Mouse (Mus musculus): ENCODE data around the gene Col26a1. TPM values are rescaled to one million over a fixed set of nuclear protein-coding genes. Genes with fewer than 3 reads are reported as not detected.

The Col26a1 gene
- total RNA-seq, 2 experiments from 2014 or later, result not detected

DNA sequence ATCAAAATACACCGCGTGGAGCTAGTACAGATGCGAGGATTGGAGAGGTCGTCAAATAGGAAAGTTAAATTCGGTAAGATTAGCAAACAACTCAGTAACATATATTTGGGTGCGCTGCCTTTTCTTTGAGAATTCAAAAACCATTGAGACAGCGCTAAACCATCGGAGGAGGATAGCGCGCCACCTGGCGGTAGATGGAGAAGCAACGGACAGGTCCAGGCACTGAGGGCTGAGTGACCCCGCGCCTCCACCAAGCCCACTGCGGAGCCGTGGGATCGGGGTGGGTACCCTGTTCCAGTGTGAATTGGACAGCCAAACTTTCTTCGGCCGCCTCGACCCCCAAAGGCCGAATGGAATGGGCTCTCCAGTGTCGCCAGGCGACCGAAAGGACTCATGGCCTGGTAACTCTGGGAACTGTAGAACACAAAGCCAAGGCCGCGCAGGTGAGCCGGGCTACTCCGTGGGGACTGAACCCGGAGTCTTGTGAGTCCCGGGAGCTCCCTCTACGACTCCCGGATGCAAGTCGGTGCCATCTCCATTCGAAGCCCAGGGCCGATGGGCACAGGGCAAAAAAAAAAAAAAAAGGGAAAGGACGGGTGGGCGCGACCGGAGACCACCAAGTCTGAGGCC, 1.5 kb downstream of the Col26a1 start:
- DNase-seq, result peak; percentile 64 to 92

DNA sequence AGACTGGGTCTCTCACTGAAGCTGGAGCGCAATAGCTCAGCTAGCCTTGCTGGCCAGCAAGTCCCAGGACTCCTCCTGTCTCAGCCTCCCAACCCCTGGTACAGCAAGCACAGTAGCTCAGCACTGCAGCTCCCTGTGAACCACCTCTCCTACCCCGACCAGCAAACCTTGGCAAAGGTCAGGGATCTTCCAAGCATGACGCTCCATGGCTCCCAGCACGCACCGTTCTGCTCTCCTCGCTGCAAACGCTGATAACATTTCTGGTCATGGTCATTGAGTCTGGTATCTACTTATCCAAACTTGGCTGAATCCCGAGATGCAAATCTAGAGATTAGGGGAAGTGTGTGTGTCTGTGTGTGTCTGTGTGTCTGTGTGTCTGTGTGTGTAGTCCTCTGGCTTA, 2.9 kb downstream of the Col26a1 start:
- no peak for DNase-seq

DNA sequence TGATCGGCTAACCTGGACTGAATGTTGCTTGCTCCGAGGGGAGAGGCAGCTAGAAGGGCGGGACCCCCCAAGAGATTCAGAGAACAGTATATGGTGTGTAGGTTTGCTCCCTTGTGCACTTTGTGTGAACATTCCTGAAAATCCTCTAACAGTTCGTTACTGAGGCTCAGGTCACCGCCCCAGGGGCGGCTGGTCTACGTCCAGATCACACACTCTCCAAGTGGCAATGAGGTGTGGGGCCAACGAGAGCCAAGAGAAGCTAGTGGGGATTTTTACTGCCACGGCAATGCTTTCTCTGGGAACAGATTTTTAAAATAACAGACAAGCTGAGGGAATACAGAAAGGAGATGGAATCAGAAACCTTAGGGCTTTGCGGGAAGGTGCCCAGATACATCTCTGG, 8.7 kb downstream of the Col26a1 start:
- no peak for DNase-seq

DNA sequence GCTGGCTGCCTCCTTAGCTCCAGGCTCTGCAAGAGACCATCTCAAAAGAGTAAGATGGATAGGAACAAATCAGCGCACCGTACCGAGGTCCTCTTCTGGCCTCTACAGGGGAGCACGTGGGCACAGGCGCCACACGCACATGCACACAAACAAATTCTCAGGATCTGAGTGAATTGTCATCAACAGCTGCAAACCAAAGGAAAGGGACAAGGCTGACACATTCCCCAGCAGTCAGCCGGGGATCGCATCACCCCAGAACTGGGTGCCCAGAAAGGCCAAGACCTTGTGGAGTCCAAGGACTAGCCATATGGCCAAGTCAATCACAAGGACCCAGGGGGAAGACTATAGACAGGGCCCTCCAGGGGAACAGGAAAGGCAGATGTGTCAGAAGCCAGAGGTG, 10.6 kb downstream of the Col26a1 start:
- no peak for DNase-seq

DNA sequence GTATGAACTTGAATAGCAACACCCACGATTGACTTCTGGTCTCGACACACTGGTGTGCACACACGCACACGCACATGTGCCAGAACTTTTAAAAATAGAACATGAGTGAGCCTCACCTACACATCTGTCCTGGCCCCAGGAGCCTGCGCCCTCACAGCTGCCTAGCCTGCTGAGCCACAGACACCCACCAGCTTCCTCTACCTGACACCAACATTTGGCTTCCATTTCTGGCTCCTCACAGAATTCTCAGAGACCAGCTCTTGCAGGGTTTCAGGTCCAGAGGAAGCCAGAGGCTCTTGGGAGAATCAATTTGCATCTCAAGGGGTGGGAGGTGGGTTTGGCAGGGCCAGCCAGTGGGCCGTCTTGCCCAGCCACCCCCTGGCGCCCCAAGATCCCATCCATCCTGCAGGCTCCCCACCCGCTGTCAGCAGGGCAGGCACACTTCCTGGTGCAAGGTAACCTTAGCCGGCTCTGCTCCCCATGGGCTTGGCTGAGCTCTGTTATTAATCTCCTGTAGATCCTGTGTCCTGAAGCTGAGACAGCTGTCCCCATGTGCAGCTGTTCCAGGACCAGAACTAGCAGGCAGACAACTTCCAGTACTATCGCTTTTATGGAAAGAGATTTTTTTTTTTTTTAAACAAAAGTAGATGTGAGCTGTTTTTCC, 13.4 kb downstream of the Col26a1 start:
- no peak for DNase-seq

DNA sequence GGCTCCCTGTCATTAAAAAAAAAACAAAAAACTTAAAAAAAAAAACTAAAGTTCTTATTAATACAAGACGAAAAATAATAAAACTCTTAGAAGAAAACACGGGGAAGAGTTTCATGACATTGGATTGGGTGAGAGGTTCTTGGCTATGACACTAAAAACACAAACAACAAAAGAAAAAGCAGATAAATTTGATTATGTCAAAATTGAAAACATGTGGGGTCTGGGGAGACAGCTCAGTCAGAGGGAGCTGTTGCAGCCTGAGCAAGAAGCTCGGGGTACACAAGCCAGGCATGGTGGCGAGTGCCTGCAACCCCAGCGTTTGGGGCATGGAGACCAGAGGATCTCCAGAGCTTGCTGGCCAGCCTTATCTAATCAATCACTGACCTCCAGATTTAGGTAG, 15.3 kb downstream of the Col26a1 start:
- no peak for DNase-seq

DNA sequence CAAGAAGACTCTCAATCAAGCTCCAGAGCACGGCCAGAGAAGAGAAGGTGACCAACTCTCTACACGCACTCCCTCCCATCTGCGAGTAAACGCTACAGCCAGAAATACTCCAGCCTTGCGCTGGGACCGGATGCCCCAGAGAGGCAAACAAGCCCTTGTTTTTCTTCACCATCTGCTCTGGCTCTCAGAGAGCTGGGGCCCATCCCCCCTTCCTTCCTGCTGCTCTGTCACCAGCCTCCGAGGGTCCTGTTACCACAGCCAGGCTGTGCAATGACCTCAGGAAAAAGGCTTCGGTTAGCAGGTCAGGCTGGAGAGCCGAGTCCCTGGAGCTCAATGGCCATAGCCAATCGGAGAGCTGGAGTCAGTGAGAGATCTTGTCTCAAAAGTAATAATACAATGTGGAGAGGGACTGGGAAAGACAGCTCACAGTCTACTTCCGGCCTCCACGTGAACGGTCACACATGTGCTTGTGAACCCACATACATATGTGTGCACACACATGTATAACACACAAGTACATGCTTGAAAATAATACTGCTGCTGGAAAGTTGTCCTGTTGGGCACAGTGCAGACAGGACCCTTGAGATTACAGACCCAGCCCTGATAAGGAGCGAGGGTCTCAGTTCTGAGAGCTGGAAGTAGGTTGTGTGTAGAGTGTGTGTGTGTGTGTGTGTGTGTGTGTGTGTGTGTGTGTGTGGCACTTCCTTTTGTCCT, 18.9 kb downstream of the Col26a1 start:
- peak; percentile 44 to 69 for DNase-seq

DNA sequence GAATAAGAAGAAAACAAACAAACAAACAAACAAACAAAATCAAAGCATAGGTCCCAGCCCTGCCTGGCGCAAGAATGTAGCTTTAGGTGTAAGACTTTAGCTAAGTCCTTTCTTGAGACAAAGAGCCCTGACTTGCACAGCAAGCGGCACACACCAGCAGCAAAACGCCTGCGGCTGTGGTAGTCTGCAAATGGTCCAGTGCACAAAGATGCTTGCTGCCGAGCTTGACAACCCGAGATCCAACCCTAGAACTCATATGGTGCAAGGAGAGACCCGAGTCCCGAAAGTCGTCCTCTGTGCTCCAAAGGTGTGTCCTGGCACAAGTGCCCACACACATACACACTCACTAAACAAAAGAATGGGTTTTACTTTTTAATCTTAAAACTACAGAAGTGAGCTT, 19.7 kb downstream of the Col26a1 start:
- DNase-seq, result no peak

DNA sequence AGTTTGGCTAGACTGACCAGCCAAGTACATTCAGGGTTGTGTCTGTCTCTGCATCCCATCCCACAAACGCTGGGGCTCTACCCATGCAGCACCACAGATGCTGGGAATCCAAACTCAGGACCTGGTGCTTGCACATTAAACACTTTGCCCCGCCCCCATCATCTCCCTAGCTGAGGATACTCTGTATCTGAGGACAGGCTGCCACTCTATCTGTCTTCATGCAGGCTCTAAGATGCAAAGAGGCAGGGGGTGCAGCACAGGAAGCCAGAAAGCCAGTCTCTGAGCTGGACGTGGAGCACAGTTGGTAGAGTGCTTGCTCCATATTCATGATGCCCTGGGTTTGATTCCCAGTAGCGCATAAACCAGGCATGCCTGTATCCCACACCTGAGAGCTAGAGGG, 20.2 kb downstream of the Col26a1 start:
- no peak for DNase-seq

DNA sequence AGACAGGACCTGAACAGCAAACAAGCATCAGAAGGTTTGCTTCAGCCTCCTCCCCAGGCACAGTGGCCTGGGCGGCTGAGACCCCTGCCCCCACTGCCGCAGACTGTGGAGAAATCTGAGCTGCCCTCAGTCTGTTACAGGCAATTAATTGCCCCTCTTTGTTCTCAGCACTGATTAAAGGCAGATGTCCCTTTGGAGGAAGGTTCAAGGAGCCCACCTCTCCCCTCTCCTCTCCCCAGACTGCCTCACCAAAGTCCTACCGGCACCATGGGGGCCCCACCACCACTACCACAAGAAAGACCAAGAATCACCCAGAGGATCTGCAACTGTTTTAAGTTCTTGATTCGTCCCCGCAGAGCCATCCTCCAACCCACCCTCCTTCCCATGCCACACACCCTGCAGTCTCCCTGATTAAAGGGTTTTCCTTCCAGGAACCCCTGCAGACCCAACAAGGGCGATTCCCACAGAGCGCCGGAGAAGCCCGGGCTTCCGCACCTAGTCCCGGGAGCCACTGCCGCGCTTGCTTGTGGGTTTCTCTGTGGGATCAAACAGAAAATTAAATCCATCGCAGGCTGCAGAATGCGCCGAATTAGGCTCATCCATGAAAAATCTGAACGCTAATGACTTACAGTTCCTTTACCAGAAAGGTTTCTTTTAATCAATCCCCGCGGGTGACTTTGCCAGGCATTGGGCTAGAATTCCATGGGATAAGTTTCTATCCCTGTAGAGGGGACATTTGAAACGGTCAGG, 21.6 kb downstream of the Col26a1 start:
- DNase-seq, result no peak

DNA sequence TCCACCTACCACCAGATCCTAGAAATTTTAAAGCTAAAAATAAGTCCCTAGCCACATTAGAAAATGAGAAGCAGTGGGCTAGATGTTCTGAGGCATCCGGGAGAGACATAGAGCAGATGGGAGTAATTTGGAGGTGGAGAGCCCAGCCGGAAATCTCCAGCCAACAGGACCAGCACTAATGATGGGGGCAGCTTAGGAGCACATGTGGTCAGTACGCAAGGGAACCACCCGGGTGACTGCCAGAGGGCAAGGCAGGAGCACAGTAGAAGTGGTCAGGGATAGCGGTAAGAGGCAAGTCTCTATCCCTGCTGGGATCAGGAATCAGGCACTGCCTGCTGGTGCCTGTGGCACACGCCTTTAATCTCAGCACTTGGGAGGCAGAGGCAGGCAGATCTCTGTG, 32.3 kb downstream of the Col26a1 start:
- no peak for DNase-seq

DNA sequence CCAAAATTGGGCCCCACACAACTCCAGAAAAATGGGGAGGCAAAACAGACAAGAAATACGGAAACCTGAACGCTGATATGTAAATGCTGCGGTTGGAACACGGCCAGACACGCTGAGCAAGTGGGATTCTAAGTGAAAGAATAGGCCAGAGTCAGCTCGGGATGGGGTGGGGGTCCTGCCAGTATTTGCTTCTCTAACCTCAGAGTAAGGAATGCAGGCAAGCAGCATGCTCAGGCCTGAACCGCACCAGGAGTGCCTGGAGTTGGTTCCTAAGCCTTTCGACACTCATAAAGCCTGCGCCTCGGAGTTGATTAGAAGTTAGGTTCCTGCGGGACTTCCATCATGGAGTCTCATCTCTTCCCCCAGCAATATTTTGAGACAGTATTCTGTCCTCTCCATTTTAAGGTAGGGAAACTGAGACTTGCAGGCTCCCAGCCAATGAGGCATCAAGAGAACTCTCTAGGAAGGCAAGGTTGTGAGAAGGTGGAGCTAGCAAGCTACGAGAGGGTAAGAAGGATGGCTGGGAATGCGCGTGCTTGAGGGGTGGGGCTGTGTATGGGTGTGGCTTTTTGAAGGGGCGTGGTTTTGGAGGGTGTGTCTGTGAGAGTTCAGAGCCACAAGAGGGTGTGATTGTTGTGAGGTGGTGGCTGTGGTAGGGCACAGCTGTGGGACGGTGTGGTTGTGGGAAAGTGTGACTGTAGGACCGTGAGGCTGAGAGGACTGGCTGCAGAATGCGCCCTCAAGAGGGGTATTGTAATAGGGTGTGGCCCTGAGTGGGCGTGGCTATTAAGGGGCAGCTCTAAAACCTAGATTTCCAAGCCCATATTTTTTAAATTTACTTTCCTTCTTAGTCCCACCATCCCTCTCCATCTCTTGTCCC, 36.4 kb downstream of the Col26a1 start:
- no peak for DNase-seq

DNA sequence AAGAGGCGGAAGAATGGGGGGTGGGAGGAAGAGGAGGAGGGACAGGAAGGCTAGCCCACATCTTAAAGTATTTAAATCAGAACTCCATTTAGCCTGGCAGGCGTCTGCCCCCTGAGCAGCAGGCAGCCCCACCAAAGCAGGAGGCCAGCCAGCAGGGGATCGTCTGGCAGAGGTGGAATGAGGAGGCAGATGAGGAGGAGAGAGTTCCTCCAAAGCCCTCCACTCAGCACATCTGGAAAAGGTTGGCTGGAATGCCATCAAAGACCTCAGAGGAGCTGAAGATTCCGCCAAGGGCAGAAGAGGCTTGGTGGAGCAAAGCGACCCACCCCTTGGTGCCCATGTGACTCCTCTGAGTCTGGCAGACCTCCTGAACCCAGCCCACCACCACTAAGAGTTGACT, 39.1 kb downstream of the Col26a1 start:
- no peak for DNase-seq

DNA sequence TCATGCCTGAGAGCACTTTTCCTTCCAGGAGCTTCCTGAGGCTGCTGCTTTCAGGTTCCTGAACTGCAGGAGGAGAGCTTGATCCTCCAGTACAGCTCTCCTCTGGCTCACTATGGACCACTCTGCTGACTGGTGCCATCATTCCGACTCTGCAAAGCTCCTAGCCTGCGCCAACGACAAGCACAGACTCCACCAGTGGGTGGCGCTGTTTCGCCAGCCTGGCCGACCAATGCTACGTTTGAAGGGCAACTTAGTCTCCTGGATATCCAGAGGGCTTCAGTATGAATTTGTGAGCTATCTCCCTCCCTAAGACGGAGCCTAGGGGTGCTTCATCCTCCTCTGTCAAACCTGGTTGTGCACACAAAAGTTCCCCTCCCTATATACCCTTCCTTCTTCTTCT, 43.0 kb downstream of the Col26a1 start:
- peak; percentile 14 to 44 for DNase-seq

DNA sequence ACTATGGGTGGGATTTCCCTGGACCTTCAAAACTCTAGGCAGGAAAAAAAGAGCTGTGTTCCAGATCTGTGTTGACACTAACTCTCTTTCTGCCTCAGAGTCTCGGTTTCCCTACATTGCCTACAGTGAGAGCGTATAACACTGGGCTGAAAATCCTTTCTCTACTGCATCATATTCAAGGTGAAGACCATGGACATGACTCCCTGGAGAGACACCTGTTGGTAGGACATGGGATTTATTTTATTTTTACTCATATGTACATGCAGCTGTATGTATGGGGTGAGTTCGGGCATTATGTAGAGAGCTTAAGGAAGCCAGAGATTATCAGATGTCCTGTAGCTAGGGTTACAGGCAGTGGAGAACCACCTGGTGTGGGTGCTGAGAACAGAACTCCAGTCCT, 50.0 kb downstream of the Col26a1 start:
- no peak for DNase-seq

DNA sequence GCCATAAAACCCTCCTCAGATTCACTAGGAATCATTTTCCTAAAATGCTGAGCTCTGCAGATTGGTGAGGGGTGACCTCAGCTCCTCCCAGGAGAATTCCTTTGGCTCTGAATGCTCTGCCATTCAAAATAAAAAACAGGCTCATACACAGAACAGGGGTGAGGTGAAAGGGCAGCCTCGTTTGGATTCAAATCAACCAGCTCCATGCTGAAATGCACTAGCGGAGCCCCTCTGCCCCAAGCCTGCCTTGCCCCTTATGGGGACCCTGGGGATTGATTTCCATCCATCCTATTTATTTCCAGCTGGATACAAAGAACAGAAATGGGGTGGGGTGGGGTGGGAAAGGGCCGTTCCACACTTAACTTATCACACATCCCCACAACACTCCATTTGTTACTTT, 52.9 kb downstream of the Col26a1 start:
- no peak for DNase-seq

DNA sequence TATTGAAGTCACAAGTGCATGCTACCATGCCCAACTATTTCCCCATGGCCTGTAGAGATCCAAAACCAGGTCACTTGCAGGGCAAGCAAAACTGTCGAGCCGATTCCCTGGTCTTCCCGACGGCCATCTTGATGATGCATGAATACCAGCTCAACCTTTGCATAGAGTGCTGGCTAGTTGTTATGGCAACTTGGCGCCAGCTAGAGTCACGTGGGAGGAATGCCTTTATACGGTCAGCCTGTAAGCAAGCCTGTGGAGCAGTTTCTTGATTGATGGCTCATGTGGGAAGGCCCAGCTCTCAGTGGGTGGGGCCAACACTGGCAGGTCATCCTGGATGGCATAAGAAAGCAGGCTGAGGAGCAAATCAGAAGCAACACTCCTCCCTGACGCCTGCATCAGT, 61.0 kb downstream of the Col26a1 start:
- no peak for DNase-seq

DNA sequence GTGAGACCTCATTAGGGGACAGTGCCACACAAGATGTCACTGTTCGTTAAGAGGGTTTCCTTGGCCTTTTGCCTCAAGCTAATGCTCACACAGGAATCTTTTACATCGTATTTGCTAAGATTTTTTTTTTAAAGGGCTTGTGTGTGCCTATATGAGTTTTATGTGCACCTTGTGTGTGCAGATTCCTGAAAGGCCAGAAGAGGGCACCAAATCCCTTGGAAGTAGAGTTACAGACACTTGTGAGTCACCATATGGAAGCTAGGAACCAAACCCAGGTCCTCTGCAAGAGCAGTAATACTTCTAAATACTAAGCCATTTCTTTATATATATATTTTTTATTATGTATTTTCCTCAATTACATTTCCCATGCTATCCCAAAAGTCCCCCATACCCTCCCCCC, 62.1 kb downstream of the Col26a1 start:
- no peak for DNase-seq

DNA sequence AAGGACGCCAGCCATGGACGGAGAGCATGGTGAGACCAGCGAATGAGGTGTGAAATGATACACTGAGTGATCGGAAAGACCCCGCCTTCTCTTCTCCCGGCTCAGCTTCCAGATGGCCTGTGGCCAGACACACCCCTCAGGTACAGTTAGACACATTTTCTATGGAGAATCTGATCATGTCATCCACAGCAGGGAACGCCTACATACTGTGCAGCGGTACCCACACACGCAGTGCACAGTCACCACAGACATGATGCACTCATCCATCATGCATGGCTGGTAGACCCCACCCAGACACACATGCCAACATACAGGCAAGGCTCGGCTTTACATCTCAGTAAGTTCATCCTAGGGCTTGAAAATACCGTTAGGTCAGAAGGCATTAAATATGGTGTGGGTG, 63.3 kb downstream of the Col26a1 start:
- DNase-seq, result no peak

DNA sequence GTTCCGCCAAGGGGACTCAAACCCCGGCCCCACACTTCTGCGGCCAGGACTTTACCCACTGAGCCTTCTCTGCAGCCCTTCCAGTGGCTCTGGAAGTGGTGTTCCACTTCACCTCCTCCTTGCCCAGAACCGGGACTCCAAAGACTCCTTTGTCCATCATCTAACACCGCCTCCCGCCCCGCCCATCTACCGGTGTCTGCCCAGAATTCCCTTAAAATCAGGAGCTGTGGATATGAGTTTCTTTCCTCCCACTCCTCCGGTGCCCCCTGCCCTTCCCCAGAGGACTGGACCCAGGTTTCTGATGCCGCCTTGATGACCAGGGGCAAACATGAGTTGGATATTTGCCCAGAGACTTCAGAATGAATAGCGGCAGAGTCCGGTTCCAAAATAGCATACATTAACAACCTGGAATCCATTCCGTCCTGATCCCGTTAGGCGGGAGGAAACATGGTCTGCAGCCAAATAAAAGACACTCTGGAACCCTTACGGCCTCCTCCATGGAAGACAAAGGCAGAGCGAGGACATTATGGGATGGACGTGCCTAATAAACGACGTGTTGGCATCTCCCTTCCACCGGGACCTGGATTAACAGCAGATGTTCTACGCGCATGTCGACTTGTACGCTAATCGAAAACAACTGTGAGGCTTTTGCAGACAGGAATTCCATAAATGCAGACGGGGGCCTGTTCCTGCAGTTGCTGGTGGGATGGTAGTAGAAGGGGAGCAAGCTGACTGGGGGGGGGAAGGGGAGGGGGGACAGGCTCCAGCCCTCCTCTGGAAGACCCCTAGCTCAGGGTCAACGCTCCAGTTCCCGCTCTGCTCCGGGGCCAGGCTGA, 72.3 kb downstream of the Col26a1 start:
- peak in 1 of 2 experiments; percentile 19 for DNase-seq

Data from heart, adult 18-20 months (tissue).